Mouse (Mus musculus) urinary bladder, postnatal 25 days (tissue): ENCODE data around the gene Iqub.

Experiments
- DNase-seq: peaks from one replicate; pipeline ENCODE4 v3.0.0; 2022; ENCODE audit warnings: low spot score

The Iqub gene

GRCm38 (mm10) chr6:24514552-24515284, at the start of gene Iqub:
Iqub (minus strand) TSS chr6:24515067.
- DNase-seq = peak; percentile 15

- no peak for DNase-seq
These were observed 49.2 kb upstream of the Iqub start for GRCm38 (mm10) chr6:24564081-24564480.

GRCm38 (mm10) chr6:24555488-24555887, 40.6 kb upstream of the Iqub start:
- DNase-seq = no peak

GRCm38 (mm10) chr6:24554427-24555086, 39.7 kb upstream of the Iqub start:
- DNase-seq = no peak

GRCm38 (mm10) chr6:24552046-24552445, 37.2 kb upstream of the Iqub start:
- no peak for DNase-seq

GRCm38 (mm10) chr6:24549801-24550200, 34.9 kb upstream of the Iqub start:
- no peak for DNase-seq

GRCm38 (mm10) chr6:24546716-24547420, 32.0 kb upstream of the Iqub start:
- DNase-seq = no peak

- DNase-seq = no peak
These were observed 28.3 kb upstream of the Iqub start for GRCm38 (mm10) chr6:24543119-24543591.

- DNase-seq = no peak
These were observed 27.5 kb upstream of the Iqub start for GRCm38 (mm10) chr6:24542393-24542792.

GRCm38 (mm10) chr6:24540106-24540505, 25.2 kb upstream of the Iqub start:
- no peak for DNase-seq

GRCm38 (mm10) chr6:24538435-24538834, 23.6 kb upstream of the Iqub start:
- no peak for DNase-seq

- no peak for DNase-seq
These were observed 17.9 kb upstream of the Iqub start for GRCm38 (mm10) chr6:24532804-24533203.

GRCm38 (mm10) chr6:24530711-24531420, 16.0 kb upstream of the Iqub start:
- no peak for DNase-seq

GRCm38 (mm10) chr6:24530166-24530565, 15.3 kb upstream of the Iqub start:
- peak; percentile 12 for DNase-seq

- DNase-seq = no peak
These were observed 13.1 kb upstream of the Iqub start, which contains the start of gene Asb15 for GRCm38 (mm10) chr6:24528064-24528243. Asb15 (plus strand) TSS chr6:24528144.

- DNase-seq = peak; percentile 76
These were observed 12.5 kb upstream of the Iqub start, which contains the start of gene Ndufa5 for GRCm38 (mm10) chr6:24527155-24528063. Ndufa5 (minus strand) TSS chr6:24528013.

GRCm38 (mm10) chr6:24525705-24526104, 10.8 kb upstream of the Iqub start:
- no peak for DNase-seq

- DNase-seq = no peak
These were observed 1.3 kb upstream of the Iqub start for GRCm38 (mm10) chr6:24516197-24516596.

- no peak for DNase-seq
These were observed 10.7 kb downstream of the Iqub start for GRCm38 (mm10) chr6:24504141-24504540.

GRCm38 (mm10) chr6:24490341-24490740, 24.5 kb downstream of the Iqub start:
- DNase-seq = no peak

- no peak for DNase-seq
These were observed 28.3 kb downstream of the Iqub start for GRCm38 (mm10) chr6:24486530-24486929.
